Mouse (Mus musculus) liver (tissue): ENCODE data around the gene Scn1b.

Experiments
- DNase-seq: peaks from one replicate; pipeline ENCODE4 v3.0.0-alpha.2; 2020; ENCODE audit warnings: mixed read lengths

Gene Scn1b

GRCm38 (mm10) chr7:31115182-31115581 lies 11.6 kb downstream of the Scn1b start, which contains the start of gene Hpn:
Gene Hpn, minus strand, starts transcription at chr7:31115290.
- DNase-seq = peak; percentile 70

DNA sequence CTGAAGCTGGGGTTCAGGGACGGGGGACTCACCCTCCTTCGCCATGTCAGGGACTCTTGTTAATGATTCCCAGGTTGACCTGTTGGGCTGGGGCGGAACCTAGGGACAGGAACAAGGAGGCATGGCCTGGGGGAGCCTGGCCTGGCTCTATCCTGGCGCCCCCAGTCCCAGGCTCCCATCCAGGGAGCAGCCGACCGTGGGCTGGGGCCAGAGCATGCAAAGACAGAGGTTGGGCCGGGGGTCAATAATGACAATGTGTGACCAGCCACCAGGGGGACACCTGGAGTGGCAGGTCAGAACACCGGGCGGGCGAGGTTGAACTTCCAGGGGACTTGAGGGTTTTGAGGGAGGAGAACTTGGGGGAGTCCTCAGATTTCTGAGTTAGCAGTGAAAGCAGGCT lies 12.2 kb downstream of the Scn1b start:
- peak; percentile 23 for DNase-seq

DNA sequence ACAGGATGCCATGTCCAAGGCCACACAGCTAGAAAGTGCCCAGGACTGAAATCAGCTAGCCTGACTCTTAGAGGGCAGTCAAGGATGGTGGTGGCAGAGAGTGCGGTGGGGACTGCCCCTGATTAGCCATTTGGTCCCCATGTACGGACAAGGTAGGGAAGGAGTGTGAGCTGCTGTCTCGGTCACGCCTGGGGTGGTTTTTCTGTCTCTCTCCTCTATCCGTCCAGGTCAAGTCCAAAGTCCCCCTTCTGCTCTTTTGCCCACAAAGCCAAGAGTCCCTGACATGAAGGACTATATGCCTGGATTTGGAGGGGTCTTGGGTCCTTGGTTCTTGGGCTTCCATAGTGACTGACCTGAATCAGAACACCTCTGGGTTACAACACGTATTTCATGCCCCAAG lies 13.0 kb downstream of the Scn1b start:
- DNase-seq = no peak

GRCm38 (mm10) chr7:31112036-31112435 lies 14.8 kb downstream of the Scn1b start:
- no peak for DNase-seq

DNA sequence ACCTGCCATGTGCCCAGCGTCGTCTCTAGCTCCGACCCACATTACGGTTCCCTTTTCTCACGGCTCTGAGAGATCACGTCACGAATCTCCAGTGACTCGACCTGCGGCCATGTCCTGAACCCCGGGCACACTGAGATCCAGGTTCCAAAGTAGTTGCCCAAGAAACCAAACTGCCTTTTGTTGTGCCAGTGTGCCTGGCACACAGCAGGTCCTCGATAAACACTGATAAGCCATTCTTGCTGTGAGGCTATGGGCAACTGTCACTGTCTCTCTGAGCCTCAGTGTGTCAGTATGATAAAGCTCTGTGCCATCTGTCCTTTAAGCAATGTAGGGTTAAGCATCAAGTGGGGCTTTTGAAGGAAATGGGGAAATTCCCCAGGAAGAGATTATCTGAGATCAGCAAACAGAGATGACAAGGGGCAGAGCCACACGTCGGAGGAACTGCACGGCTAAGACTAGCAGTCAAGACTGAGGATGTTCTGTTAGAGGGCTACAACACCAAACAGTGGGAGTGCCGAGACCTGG lies 15.9 kb downstream of the Scn1b start:
- no peak for DNase-seq

- no peak for DNase-seq
These were observed 17.0 kb downstream of the Scn1b start for GRCm38 (mm10) chr7:31109796-31110195.

DNA sequence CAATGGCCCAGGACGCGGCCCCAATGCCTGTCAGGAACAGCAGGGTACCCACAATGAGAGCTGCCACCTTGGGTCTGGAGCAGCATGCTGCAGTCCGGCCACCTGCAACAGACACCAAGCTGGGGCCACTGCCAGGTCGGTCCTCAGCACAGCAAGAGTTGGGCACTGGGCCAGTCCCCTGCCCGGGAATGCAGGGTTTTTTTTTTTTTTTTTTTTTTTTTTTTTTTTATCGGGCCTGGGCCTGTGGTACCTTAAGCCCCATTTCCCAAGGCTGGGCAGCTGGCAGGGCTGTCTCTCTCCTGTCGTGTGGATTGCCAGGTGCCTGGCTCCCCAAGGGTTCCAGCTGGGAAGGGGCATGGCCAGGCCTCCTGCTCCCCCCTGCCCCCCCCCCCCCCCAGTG lies 17.7 kb downstream of the Scn1b start:
- no peak for DNase-seq

DNA sequence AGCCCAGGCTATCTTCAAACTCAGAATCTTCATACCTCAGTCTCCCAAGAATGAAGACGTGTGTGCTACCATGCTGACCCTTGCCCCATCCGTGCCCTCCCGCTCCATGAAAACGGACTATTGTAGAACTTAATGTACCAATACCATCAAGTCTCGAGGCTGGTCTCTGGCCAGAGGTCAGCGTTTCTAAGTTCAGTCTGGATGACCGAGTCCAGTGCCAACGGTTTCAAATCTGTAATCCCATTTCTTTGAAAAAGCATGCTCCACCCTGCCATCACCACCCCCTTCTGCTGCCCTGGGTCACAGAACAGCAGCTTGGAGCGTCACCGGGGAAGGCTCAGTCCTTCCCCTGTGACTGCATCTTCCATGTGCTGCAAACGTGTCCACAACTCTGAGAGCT lies 19.0 kb downstream of the Scn1b start:
- DNase-seq = no peak

- DNase-seq = no peak
These were observed 20.6 kb downstream of the Scn1b start for GRCm38 (mm10) chr7:31106166-31106565.

- peak; percentile 36 for DNase-seq
These were observed 21.6 kb downstream of the Scn1b start for GRCm38 (mm10) chr7:31105061-31105768.

DNA sequence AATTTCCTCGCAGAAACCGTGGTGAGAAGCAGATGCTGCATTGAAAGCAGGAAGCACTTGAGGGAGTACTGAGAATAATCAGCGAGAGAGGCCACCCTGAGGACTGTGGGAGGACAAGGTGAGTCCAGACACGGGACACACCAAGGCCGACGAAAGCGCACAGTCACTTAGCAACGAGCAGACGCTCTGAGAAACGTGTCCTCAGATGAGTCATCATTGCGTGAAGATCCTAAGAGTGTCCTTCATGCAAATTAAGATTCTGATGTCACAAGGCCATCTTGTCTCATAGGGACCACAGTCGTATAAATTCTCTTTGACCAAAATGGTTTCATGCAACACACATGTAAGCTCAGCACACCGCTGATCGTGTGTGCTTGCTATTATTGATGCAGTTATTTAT lies 26.0 kb downstream of the Scn1b start:
- no peak for DNase-seq

- no peak for DNase-seq
These were observed 27.2 kb downstream of the Scn1b start for GRCm38 (mm10) chr7:31099612-31099982.

DNA sequence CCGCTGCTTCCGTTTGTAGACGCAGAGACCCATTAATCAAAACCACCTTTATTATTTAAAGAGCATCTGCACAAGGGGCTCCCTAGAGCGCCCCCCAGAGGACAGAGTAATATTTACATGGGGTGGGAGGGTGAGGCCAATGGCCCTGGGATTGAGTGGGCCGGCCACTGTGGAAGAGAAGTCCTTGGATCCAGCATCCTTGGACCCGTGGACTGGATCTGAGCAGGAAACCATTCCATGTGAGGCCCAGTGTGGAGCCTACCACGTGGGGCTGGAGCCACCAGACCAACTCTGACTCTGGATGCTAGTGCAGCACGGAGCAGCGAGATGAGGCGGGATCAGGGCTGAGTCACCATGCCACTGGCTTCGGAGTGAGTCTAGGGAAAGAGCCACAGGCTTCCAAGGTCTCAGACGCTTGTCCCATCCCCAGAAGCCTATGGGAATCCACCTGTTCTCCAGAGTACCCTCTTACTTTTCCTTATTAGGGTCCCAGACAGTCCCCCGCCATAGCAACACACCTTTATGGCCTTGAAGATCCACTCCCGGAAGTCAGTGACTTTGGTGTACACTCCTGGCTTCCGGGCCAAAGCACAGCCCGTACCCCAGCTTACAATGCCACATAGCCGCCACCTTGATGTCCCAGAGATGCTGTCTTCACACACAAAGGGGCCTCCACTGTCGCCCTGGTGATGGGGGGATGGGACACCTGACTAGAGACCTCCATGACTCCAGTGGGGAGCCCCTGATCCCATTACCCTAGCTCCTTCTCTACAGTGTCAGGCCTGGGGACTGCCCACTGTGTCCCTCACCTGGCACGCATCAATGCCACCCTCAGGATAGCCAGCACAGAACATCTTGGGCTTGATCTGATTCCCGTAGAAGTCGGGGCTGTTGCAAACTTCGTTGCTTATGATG lies 27.8 kb downstream of the Scn1b start:
- DNase-seq = no peak

GRCm38 (mm10) chr7:31097583-31098248 lies 29.1 kb downstream of the Scn1b start:
- peak; percentile 85 for DNase-seq

DNA sequence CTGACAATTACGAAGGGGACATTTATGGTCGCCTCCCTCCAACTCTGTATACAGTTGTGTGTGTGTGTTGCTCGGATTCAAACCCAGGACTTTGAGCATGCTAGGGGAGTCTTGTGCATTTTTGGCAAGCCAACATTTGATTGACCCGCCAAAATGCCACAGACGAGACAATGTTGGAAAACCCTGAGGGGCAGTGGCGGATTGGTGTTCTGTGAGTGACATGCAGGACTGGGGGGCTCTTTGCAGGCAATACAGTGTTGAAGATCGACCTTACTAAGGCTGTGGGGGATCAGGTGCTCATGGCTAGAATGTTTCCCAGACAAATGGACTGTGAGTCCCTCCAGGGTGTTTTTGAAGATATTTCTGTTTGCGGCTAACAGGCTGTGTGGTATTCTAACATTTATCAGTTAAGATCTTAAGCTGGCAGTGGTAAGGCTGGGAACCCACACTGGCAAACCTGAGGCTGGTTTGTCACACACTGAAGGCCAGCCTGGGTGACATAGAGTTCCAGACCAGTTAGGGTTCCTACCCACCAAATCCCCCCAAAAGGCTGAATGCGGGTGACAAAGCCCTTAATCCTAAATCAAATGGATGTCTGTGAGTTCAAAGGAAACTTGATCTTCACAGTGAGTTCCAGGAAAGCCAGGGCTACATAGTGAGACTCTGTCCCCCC lies 29.8 kb downstream of the Scn1b start:
- no peak for DNase-seq

- peak; percentile 24 for DNase-seq
These were observed 31.9 kb downstream of the Scn1b start for GRCm38 (mm10) chr7:31094774-31095501.

- DNase-seq = no peak
These were observed 37.1 kb downstream of the Scn1b start for GRCm38 (mm10) chr7:31089721-31090120.

- DNase-seq = no peak
These were observed 38.6 kb downstream of the Scn1b start for GRCm38 (mm10) chr7:31088206-31088605.

DNA sequence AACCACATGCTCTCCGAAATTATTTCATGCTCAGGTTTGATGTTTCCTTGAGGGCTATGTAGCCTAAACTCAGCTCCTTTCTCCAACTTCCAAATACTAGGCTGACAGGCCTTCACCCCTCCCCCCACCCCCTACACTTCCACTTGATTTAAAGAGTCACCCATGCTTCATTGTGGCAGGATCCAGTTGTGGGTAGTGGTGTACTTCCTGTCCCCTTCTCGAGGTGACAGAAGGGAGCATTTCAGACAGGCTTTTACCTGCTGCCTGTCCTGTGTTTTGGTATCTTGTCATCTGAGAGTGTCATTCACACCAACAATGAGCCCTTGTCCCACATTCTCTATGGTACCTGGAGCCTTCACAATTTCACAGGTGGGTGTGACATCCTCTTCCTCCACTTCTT lies 39.5 kb downstream of the Scn1b start:
- DNase-seq = no peak

GRCm38 (mm10) chr7:31086175-31086755 lies 40.5 kb downstream of the Scn1b start:
- DNase-seq = no peak

GRCm38 (mm10) chr7:31085171-31085570 lies 41.6 kb downstream of the Scn1b start:
- DNase-seq = peak; percentile 19

DNA sequence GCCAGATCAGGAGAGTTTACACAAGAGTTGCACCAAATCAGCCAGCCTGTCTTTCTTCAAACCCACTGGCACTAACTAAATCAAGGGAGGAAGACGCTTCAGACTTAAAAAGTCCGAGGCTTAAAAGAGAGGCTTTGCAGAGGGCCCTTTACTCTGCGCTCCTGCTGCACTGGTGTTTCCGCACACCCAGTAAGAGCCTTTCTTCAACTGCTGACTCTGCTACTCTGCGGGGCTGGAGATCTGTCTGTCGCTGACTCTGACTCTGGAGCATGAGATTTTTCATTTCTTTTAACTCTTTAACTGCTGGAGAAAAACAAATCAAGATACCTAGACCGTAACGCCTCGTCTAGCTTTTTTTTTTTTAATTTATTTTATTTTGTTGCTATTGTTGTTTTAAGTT lies 42.7 kb downstream of the Scn1b start:
- no peak for DNase-seq
